Mouse (Mus musculus): Measurements from ENCODE around the gene Cdh5. TPM values are rescaled to one million over a fixed set of nuclear protein-coding genes. Genes with fewer than 3 reads are reported as not detected.

Cdh5 gene
- total RNA-seq, 2 experiments from 2014 or later: 260 to 270 TPM

DNA sequence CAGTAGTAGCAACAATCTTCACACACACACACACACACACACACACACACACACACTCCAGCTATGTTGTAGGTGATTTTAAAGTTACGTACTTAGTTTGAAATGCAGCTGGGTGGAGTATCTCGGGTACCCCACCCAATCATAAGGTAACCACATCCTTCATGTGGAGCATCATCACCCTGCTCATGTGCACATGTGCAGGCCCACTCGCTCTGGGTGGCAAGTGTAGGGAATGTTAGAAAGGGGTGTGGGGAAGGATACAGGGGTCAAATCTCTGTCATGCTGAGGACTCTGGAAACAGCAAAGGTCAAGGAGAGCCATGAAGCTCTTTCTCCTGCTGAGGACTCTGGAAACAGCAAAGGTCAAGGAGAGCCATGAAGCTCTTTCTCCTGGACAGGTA is 34.9 kb downstream of the Cdh5 start:
- DNase-seq: no peak

DNA sequence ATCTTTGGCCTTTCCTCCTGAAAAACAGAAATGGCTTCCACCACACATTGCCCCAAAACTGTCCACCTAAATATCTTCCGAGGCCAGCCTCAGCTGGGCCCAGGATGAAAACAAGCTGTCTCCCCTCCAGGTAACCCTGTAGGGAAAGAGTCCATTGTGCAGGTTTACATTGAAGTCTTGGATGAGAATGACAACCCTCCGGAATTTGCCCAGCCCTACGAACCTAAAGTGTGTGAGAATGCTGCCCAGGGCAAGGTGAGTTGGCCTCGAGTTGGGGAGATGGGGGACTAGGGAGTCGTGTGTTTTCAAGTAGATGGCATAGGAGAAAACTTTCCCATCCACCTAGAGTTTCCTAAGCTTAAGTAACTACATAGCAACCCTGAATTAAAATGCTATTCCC is 36.2 kb downstream of the Cdh5 start:
- no peak for DNase-seq

DNA sequence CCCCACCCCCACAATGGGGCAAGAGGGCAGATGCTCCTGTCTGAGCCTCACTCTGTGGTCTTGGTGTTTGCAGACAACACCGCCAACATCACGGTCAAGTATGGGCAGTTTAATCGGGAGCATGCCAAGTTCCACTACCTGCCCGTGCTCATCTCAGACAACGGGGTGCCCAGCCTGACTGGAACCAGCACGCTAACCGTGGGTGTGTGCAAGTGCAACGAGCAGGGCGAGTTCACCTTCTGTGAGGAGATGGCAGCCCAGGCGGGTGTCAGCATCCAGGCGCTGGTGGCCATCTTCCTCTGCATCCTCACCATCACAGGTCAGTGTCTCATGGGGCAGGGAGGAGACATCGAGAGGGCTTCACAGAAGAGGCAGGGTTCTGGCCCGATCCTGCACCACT is 39.2 kb downstream of the Cdh5 start:
- DNase-seq: no peak

DNA sequence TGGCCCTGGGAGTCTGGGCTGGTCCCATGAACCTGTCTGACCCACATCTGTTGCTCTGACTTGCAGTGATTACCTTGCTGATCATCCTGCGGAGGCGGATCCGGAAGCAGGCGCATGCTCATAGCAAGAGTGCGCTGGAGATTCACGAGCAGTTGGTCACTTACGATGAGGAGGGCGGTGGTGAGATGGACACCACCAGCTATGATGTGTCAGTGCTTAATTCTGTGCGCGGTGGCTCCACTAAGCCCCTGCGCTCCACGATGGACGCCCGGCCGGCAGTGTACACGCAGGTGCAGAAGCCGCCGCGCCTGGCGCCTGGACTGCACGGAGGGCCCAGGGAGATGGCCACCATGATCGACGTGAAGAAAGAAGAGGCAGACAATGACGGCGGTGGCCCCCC is 41.0 kb downstream of the Cdh5 start:
- no peak for DNase-seq

DNA sequence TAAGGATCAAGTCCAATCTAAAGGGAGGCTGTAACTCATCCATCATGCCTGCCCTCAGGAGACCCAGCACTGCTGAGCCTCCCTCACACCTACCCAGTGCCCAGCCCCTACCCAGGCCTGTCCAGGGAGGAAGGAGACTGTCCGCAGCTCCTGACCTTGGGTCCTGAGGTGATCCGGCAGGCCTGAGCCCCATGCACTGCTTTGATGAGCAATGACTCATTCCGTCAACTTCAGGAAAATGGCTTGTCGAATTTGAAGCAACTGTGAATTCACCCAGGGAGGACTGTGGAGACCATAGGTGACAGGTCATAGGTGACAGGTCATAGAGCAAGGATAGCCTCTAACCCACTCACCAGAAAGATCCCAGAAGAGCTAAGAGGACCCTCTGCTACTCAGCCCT is 42.0 kb downstream of the Cdh5 start:
- DNase-seq: no peak

DNA sequence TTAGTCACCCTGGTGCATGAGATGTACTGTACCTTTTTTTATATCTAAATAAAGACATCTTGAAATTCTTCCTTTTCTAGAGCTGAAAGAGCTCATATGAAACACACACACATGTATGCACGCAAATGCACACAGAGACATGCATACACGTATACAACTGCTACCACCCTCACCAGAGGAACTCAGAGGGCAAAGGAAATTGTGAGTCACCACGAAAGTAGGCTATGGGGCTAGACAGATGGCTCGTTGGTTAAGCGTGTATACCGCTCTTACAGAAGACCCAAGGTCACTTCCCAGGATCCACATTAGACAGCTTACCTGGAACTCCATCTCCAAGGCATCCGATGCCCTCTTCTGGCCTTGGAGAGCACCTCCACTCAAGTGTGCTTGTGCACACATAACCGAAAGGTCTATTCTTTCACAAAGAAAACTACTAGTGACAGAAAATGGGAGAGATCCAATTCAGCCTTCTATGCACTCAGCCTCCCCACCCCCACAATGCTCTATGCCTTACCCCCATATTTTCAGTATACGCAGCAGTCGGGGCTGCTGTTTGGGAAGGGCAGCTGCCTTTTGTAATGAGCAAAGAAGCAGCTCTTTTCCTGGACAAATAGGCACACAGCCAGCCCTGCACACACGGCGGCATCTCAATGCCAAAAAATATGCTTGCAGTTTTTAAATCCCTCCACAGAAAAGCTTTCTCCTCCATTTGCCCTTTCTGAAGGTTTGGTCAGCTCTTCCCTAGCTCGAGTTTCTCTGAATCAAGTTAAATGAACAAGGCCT is 43.2 kb downstream of the Cdh5 start:
- peak; percentile 22 for DNase-seq

- peak; percentile 92 for DNase-seq
Observed at GRCm38 (mm10) chr8:104145981-104146689, 44.7 kb downstream of the Cdh5 start.

- no peak for DNase-seq
Observed at GRCm38 (mm10) chr8:104146717-104147494, 45.5 kb downstream of the Cdh5 start.

- no peak for DNase-seq
Observed at GRCm38 (mm10) chr8:104147947-104148346, 46.5 kb downstream of the Cdh5 start.

DNA sequence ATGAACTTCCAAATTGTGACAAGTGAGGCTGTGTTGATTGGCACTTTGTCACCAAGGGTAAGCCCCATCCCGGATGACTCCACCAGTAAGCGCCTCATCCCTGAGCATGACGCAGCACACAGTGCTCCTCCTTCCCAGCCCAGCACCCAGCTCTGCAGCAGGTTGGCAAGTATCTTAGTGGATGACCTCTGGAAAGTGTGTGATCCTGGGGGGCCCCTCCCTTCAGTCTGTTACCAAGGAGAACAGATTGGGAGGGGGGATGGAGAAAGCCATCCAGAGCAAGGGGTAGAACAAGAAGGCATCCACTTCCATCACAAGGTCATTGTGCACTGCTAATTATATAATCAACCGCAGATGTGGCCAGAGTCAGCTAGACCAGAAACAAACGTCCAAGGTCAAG is 59.3 kb downstream of the Cdh5 start:
- no peak for DNase-seq

DNA sequence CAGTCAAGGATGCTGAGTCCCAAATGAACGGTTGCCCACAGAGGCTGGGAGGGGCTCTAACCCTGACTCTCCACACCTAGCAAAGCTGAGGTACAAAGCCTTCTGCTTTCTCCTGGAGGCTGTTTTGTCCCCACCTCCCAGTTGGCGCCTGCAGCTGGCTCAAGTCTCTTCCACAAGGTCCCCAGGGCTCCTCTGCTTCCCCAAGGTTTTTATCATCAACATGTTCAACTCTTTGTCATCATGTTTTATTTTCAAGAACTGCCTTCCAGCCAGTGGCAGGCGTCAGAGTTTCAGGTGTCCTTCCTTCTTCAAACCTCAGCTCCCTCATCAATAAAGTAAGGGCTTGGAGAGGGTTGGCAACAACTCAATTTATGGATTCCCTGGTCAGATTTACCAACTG is 68.0 kb downstream of the Cdh5 start:
- no peak for DNase-seq

DNA sequence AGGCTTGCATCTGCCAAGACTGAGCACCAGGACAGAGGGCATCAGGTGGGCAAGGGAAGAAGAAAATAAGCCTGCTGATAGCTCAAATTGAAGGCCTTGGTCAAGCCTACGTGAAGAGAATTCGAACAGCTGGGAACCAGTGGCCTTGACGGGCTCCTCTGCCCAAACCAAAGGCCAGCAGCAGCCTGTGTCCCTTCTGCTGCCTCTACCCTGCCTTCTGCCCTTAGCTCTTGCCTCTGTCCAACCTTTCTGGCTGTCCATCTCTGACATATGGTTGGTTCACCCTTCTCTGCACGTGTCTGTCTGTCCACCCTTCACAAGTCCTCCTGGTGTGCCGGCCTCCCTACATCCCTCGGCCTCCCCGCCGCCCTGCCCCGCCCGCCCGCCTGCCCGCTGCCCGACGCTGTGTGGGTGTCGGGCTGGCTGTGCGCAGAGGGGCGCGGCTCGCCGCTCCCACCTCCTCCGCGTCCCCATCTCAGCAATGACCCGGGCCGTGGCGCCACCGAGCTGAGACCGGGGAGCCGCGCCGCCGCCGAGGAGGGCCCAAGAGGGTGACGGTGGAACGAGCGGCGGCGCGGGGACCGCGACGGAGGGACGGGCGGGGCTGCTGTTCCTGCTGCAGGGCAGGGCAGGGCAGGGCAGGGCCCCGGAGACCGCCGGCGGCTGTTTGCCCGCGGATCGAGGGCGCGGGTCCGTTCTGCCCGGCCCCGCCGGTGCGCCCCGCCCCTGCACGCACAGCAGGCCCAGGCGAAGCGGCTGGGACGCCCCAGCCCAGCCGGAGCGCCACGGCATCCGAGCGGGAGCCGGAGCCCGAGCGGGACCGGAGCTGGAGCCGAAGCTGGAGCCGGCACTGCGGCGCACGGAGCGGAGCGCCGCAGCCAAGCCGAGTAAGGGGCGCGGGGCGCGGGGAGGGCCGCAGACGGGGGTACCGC is 69.0 kb downstream of the Cdh5 start, which contains the start of gene Bean1:
Bean1 (plus strand) TSS at position 325 of the 932 bp plus-strand sequence.
- peak; percentile 59 for DNase-seq

DNA sequence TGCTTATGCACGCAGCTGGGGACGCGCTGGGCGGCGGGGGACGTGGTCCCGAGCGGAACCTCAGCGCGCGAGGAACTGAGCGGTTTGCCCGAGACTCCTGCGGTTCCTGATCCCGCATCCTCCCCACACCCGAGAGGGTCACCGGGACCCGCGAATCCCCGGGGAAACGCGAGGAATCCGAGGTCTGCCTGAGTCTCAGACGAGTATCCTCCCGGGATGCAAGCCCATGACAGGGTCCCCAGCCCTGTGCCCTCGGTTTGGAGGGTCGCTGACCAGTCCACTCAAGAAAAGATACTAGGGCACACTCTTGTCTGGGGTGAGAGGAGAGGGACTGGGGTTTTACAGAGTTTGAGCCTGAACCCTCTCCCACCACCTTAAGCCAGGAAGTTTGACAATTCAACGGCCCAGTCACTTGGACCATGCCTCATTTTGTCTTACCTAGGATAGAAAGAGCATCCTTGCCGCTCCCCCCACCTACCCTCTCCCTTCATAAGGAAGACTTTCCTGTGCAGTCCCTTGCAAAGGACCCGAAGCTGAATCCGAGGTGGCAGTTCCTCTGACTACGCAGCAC is 69.7 kb downstream of the Cdh5 start:
- DNase-seq: peak; percentile 17

DNA sequence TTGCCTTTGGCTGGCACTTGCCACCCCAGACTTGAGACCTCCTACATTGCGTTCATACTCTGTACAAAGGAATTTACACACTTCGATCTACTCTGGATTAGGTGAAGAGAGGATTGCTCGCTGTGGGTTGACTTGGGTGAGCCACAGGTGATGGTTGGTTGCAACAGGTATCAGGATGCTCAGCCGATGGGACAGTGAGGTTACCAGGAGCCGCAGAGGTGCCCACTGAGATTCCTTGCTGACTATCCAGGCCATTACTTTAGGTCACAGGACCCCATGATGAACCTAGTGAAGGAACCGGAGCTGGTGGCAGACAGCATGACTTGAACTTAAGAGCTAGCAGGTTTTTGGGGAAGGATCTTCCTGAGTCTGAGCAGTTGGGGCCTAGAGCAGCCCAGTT is 71.0 kb downstream of the Cdh5 start:
- no peak for DNase-seq

- peak; percentile 38 for DNase-seq
Observed at GRCm38 (mm10) chr8:104175848-104176527, 74.6 kb downstream of the Cdh5 start.

DNA sequence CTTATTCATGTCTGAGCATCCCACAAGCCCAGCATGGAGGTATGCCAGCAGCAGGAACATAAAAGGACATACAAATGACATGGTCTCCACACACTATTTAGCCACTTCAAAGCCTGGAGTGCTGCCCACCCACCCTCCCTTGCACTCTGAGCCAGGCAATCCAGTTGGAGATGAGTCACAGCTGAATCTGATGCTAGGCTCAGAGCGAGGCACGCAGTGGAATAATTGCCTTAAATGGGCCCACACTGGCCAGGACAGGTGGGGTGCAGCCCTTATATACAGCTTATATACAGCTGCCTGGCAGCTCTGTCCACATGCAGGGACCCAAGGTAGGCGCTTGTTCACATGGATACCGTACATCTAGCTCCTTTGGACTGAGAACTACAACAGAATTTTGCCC is 75.6 kb downstream of the Cdh5 start:
- no peak for DNase-seq

DNA sequence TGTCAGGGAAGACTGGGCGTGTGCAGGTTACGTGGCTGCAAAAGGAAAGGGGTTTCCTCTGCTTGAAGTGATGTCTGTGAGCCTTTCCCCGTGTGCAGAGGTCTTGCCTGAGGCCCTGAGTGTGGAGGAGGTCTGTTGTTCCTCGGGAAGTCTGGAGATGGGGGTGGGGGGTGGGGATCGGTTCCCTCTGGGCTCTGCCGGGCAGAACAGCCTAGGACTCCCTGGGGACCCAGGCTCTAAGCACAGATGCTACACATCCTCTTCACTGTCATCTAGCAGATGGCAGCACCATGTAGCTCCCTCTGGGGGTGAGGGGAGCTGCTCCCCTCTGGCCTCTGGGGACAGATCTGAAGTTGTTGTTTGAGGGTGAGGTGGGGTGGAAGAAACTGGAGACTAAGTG is 83.5 kb downstream of the Cdh5 start:
- DNase-seq: no peak

GRCm38 (mm10) chr8:104186827-104187226 is 85.4 kb downstream of the Cdh5 start:
- no peak for DNase-seq

DNA sequence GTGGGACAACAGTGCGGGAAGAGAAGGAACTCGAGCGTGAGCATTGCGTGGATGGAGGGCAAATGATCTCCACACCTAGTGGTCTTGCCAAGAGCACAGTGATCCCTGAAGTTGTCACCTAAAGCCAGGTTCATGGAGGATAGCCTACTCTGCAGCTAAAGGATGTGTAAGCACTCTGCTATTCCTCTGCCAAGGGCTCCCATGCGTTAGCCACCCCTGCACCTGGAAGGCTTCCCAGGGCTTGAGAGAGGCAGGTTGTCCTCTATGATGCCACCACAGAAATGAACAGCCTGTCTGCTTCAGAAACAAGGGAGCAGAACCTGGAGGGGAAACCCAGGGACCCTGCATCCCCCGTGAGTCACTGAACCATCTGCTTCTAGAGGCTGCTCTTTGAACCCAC is 86.2 kb downstream of the Cdh5 start:
- no peak for DNase-seq

- no peak for DNase-seq
Observed at GRCm38 (mm10) chr8:104188459-104188858, 87.0 kb downstream of the Cdh5 start.

All from heart, postnatal 4 days (tissue).